Mouse (Mus musculus) cerebellum, postnatal 4 days (tissue): ENCODE data around the gene Nfkbie.

ENCODE experiments used
- DNase-seq, 2 experiments: peaks; one replicate each; pipeline ENCODE4 v3.0.0; 2022; ENCODE audit warnings: low spot score in 2 of 2, mixed read lengths in 1 of 2

Nfkbie gene

DNA sequence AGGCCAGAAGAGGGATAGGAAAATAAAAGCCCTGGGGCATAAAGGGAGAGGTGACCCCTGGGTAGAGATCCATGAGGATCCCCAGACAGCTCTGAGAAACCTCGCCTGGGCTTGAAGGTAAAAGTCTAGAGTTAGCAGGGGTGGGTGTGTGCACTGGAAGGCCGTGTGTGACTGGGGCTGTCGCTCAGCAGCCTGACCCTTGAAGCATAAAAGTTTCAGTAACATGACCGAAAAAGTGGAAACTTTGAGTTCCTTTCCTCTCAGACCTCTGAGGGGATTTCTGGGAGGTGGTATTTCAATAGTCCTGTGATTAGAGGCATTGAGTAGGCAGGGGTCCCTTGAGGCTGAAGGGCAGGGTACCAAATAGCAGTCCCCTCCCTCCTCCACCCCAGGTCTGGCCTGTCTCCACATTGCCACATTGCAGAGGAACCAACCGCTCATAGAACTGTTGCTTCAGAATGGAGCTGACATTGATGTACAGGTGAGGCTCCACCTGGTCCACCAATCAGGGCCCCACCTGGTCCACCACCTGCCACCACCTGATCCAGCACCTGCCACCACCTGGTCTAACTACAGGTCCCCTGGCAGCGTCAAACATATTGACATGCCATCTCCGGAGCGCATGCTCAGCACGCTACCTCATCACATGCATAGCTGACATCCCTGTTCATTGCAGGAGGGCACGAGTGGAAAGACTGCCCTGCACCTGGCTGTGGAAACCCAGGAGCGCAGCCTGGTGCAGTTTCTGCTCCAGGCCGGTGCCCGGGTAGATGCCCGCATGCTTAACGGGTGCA is 4.4 kb downstream of the Nfkbie start:
- DNase-seq, result no peak

DNA sequence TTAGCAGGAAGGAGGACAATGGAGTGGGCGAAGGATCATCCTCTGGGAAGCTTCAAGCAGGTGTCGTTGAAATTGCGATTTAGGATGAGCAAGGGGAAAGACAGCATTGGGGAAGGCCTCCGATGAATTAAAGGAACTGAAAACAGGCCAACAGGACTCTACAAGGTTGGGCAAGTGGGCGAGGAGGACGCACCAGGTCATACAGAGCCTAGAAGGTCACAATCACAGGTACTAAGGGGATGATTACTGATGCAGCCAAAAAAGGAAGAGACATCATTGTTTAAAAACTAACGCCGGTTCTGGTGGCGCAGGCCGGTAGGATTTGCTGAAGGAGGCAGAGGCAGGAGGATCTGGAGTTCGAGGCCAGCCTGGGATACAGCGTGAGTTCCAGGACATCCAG is 7.7 kb downstream of the Nfkbie start:
- no peak for DNase-seq

DNA sequence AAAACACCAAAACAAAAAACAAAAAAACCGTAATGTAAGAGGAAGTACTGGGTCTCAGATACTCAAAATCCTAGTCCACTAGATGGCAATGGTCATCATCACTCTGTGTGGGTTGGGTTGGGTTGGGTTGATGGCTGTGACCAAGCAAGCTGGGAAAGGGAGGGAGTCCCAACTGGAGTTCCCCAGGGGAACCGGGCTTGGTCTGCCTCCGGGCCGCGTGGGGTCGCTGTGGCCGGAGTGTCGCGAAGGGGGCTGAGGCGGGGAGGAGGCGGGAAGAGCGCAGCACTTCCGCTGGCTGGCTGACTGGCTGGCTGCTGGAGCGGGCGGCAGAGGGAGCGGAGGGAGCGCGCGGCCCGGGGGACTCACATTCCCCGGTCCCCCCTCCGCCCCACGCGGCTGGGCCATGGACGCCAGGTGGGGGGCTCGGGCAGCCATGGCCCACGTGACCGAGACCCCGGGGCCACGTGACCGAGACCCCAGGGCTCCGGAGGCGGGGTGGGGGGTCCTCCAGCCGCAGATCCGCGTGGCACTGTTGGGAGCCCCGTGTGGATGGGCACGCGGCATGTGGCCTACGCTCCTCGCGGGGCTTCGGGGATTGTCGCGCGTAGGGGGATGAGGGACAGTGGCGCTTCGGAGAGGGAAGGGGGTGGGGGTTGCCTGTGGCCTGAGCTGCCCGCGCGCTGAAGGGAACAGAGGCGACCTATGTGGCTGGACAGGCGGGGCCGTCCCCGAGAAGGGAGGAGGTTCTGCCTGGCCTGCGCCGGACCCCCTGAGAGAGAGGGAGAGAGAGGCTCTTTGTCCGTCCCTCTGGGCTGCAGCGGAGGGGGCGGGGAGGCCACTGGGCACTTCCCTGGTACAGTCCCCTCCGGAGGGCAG is 8.4 kb downstream of the Nfkbie start, which contains the start of gene Slc35b2:
Slc35b2 (plus strand) TSS at position 220 of the 876 bp plus-strand sequence.
- peak; percentile 91 to 94 for DNase-seq

DNA sequence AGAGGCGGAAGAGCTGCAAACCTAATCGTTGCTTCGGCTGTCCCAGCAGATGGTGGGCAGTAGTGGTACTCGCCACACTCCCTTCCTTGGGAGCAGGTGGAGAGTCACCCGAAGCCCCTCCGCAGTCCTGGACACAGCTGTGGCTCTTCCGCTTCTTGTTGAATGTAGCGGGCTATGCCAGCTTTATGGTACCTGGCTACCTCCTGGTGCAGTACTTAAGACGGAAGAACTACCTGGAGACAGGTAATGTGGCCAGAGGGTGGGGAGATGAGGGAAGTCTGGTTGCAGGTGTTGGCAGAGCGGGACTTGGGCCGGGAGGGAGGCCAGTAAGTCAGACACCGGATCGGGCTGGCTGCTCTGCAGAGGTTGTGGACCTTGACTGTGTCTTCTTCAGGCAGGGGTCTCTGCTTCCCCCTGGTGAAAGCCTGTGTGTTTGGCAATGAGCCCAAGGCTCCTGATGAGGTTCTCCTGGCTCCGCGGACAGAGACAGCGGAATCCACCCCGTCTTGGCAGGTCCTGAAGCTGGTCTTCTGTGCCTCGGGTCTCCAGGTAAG is 9.1 kb downstream of the Nfkbie start:
- DNase-seq, result no peak

DNA sequence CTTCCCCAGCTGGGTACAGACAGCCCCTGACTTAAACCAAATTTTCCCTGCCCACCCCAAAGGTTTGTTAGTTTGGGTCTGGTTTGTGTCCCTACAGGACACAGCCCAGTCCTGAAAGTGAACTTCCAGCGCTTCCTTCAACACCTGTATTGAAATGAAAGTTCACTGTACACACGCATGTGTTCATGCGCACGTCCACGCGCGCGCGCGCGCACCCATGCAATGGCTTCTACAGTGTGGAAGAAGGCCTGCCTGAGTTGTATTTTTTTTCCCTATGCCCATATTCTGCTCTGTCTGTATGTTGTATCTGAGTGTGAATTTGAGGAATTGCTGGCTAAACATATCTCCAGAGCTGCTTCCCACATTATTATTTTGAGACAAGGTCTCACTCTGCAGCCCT is 9.6 kb downstream of the Nfkbie start:
- no peak for DNase-seq

DNA sequence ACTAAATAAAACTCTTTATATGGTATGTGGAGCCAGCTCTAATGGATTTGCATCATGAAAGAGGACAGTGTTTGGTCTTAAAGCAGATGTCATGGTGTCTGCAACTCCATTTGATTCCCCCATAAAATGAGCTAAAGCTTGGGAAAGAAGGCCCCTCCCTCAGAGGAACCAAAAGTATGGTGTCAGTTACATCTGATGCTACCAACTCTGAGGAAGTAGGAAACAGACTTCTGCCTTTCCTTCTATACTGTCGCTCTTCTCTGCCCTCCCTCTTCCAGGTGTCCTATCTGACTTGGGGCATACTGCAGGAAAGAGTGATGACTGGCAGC is 10.5 kb downstream of the Nfkbie start:
- DNase-seq, result no peak

DNA sequence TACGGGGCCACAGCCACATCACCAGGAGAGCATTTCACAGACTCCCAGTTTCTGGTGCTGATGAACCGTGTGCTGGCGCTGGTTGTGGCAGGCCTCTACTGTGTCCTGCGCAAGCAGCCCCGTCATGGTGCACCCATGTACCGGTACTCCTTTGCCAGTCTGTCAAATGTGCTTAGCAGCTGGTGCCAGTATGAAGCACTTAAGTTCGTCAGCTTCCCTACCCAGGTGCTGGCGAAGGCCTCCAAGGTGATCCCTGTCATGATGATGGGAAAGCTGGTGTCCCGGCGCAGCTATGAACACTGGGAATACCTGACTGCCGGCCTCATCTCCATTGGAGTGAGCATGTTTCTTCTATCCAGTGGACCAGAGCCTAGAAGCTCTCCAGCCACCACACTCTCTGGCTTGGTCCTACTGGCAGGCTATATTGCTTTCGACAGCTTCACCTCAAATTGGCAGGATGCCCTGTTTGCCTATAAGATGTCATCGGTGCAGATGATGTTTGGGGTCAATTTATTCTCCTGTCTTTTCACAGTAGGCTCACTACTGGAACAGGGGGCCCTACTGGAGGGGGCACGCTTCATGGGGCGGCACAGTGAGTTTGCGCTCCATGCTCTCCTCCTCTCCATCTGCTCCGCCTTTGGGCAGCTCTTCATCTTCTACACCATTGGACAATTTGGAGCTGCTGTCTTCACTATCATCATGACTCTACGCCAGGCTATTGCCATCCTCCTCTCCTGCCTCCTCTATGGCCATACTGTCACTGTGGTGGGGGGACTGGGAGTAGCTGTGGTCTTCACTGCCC is 11.1 kb downstream of the Nfkbie start:
- no peak for DNase-seq

DNA sequence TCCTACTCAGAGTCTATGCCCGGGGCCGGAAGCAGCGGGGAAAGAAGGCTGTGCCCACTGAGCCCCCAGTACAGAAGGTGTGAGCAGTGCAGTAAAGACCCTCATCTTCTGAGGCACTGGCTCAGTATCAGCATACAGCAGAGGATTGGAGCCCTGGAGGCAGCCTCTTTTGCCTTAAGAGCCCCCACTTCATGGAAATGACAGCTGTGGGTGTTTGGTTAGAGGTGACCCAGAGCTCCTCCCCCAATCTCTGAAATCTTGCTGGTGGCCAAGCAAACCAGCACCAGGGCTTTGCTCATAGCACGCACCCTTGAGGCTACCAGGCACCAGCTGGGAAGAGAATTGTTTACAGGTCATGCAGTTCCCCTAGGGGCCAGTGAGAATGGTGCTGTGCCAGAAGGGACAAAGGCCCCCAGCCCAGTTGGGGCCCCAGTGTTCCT is 11.7 kb downstream of the Nfkbie start:
- no peak for DNase-seq

DNA sequence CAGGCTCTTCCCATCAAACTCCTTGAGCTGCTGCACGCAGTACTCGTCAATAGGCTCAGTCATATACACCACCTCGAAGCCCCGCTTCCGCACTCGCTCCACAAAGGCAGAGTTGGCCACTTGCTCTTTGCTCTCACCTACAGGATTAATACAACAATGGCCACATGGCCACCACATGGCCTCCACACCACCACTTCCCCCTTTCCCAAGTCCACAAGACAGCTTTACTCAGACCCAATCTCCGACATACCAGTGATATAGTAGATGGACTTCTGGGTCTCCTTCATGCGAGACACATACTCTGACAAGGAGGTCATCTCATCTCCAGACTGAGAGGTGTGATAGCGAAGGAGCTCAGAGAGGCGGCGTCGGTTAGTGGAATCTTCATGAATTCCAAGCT is 13.5 kb downstream of the Nfkbie start:
- no peak for DNase-seq

DNA sequence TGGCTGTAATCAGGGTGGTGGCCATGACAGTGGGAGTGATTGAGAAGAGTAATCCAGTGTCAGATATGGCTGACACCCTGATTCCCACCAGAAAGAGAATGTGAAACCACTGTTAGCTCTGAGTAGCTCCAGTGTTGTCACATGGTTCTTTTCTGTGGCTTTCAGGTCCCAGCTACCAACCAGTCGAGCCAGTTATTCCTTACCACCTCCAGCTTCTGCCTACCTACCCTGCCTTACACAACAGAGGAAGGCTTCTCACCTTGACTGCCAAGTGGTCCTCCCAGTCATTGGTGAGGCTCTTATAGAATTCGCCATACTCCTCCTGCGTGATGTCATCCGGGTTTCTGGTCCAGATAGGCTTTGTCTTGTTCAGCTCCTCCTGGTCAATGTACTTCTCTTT is 14.5 kb downstream of the Nfkbie start:
- no peak for DNase-seq

DNA sequence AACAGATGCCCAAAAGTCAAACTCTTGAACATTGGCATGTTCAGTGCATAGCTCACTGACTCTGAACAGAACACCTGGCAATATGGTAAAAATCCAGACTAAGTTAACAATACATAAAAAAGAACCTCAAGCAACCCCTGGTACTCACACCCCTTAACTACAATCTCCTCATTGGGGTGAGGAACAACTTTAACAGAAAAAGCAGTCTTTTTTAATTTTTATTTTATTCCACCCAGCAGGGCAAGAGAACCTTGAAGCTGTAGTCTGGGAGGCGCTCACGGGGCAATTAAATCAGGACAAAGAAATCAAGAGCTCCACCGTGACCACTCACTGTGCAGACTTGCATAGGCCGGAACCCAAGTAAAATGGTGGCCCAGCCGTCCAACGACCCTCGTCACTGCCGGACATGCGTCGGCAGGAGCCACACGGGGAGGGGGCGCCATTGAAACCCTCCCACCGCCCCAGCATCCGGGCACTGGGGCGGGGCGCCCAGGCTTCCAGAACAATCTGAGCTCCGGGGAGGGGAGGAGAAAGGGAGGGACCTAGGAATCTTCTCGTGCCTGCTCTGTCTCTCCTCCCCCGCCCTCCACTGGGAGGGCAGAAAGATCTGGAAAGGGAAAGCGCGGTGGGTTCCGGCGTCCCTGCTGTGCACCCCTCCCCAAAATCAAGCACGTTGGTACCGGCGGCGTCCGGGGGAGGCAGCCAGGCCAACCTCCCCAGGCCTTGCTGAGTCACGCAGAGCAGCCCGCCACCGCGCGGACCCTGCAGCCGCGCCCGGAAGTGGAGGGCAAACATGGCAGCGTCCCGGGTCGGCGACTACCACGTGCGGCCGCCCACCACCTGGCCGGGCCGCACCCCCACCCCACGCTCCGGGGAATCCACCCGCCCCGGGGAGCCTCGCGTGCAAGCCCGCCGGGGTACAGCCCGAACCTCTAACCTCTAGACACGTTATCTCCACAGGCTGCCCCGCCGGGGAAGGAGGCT is 16.9 kb downstream of the Nfkbie start:
- peak; percentile 62 to 80 for DNase-seq

DNA sequence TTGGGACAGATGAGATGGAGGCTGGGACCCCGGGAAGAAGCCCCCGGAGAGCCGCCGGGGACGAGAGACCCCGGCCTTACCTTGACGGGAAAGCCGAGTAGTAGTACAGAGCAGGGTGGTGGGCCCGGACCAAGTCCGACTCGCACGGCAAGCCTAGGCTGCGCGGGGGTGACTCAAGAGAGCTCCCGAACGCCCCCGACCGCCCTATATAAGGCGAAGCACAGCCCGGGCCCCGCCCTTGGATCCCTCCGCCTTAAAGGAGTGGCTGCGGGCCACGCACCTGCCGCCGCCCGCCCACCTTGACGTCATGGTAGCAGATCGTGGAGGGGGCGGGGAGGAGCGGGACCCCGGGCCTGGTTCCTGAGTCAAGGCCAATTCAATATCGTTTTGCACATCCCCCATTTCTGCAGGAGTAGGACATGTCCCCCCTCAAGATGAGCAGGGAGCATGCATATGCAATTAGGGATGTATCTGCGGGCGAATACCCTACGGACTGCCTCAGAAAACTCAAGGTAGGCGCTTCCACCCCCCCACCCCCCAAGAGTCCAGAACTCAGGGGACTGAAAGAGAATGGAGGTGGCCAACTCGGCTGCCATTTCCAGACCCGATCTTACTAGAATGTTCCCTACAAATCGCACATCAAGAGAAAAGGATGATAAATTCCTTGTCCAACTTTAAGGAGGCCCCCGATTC is 17.7 kb downstream of the Nfkbie start, which contains the start of gene Hsp90ab1:
Hsp90ab1 (minus strand) TSS at position 185 of the 693 bp plus-strand sequence.
- peak; percentile 99 for DNase-seq

DNA sequence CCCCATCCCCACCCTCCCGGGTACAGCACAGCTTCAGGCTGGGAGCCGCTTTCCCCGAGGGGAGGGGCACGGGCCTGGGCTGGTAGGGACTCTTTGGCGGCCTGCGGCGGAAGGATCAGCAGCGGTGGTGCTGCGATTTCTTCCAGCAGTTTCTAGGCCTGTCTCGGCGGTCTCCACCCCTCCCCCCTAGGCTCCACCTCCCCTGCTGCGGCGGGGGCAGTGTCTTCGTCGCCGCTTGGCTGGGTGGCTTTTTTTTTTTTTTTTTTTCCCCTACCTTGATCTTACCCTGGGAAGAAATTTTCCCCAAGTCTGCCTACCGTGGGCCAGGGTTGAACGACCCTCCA is 18.2 kb downstream of the Nfkbie start:
- DNase-seq, result peak; percentile 93 to 95

DNA sequence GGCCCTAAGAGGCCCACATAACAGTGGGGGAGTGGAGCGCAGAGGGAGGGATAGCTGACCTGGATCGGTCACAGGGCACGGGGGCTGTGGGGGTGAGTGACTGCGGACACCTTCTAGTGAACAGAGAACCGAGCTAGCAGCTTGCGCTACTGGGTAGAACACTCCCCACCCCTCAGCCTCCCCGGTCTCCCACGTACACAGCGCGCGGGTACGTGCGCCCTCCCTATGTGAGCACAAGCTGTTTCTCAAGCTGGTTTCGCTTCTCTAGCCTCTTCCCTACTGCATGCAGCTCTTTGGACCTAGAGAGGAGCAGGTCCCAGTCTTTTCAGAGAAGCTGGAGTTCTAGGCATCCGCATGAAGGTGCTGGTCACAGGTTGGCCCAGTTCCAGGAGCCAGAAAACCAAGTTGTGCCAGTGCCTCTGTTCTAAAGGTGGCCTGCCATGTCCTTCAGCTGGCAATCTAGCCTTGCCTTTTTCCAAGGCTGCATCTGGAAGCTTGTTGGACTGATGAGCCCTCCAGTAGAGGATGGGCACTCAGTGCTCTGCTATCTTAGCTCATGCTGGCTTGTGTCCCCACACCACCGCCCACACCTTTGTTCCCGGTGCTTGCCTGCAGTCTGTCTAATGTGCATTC is 18.7 kb downstream of the Nfkbie start:
- peak in 1 of 2 experiments; percentile 72 for DNase-seq

DNA sequence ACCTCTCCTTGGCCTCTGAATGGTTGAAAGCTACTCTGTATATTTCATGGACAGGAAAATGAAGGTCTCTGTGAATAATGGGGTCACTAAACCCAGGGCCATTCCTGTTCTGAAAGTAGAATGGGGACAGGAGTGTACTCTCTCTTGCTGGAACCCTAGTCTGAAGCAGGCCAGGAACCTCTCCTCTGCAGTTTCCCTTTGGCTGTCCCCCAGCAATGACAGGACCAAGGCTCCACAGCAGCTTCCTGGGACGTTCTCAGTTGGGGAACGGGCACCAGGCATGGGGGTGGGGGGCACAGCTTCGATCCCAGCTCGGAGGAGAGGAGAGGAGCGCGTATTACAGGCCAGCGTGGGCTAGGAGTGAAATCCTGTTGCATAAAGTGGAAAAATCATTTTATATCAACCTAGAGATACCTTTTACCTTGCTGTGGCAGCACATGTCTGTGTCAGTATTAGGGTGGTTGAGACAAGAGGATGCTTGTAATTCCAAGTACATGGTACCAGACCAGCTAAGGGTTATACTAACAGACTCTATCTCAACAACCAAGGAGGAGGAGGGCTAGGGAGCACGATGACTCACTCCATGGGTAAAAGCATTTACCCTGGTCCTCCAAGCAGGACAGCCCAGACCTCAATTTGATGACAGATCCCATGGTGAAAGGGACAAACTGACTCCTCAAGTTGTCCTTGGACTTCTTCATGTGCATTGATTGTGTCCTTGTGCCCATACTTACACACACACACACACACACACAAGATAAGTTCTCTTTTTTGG is 19.8 kb downstream of the Nfkbie start:
- DNase-seq, result no peak

DNA sequence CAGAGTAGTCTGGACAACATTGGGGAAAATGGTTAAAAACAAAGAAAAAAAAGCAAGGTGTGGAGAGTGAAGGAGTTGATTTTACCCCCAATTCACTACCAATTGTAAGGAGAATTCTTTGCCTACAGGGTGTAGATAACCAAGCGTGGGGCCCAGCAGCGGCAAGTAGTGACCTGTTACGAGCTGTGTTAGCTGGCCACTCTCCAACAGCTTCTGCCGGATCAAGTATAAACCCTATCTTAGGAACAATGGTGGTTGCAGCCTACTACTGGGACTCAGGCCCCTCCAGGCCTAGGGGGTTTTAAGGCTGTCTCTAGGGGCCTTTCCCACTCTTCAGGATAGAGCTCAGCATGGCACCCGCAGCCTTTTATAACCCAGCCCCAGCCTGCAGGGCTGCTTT is 22.7 kb downstream of the Nfkbie start:
- DNase-seq, result no peak

DNA sequence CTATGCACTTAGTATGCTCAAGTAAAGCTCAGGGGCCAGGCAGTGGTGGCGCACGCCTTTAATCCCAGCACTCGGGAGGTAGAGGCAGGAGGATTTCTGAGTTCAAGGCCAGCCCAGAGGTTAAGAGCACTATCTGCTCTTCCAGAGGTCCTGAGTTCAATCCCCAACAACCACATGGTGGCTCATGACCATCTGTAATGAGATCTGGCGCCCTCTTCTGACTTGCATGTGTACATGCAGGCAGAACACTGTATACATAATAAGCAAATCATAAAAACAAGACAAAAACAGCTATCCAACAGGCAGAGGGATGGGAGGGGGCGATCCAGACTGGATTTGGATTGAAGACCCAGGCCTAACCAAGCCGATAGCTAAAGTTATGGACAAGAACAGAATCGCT is 23.3 kb downstream of the Nfkbie start:
- no peak for DNase-seq

DNA sequence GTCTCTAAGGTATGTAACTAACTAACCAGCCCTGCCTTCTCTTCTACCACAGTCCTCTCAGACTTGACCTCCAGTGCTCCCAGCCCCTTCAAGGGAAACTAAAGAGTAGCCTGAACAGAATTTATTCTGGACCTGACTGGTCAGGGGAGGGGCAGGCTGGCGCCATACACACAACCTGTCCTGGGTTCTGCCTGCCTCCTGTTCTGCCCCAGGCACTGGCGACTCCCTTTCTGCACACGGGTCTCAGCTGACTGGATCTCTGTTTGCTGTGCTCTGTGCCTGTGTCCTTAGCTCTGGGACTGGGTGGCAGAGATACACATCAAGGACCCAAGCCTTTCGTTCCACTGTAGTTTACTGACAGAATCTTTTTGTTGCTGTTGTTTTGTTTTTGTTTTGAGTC is 24.1 kb downstream of the Nfkbie start:
- DNase-seq, result no peak
